Mouse (Mus musculus): ENCODE measurements around the gene 1500011B03Rik.

- TF ChIP-seq POLR2A (IDR thresholded peaks at IDR 0.05; ENCODE audit: control insufficient read depth, extremely low read depth, insufficient read depth, low read length, poor library complexity) (no peak), CTCF (IDR thresholded peaks at IDR 0.05; ENCODE audit: borderline replicate concordance, control insufficient read depth, extremely low read depth, insufficient read depth, low read length, poor library complexity) (no peak)
Measured at GRCm38 (mm10) chr5:114783405-114784163, 39.7 kb downstream of the 1500011B03Rik start.
